Mouse (Mus musculus) liver, adult 2 months (tissue): ENCODE measurements around the gene Cd160.

Experiments used
- CTCF ChIP-seq: fragments of 200-500 bp; IDR thresholded peaks from 2 replicates; pipeline ENCODE4 v1.5.1; 2011; ENCODE audit warnings: low read depth, low read length, control low read depth
- POLR2A ChIP-seq: fragments of 200-500 bp; IDR thresholded peaks from 2 replicates; pipeline ENCODE4 v1.6.1; 2011; ENCODE audit warnings: low read length, control low read depth; ENCODE audit not compliant: insufficient read depth; ENCODE audit errors: extremely low read depth

GRCm38 (mm10) chr3:96808651-96809050 lies 20.5 kb downstream of the Cd160 start:
- TF ChIP-seq POLR2A = no peak
- TF ChIP-seq CTCF = no peak
